Mouse (Mus musculus): ENCODE results near the gene Amigo1.

GRCm38 (mm10) chr3:108203212-108203611 lies 17.1 kb downstream of the Amigo1 start:
- TF ChIP-seq CTCF (IDR thresholded peaks at IDR 0.05; ENCODE audit: low read depth) = no peak
- TF ChIP-seq EP300 (IDR thresholded peaks at IDR 0.05; ENCODE audit: low read depth) = no peak
